In genomic region chr2:103696177-103696576, GRCm38 (mm10) we compare ENCODE assay signal across 10 mouse cellular contexts.
A peak's percentile ranks its signal among the peaks of the same experiment; 100 is the strongest.
DNase-seq lines count a peak whose midpoint lies in the region; ATAC-seq and TF ChIP-seq lines count a peak whose summit lies in the region.
"Had no signal": no experiment of that assay in that cellular context is flagged by ENCODE, and none has a peak within 500 bp of the region (broad histone marks: within the 10 kb centered on the region; RNA-seq: fewer than 3 reads in every experiment).

No protein-coding gene starts in this region.

- TF ChIP-seq CTCF in liver, adult 2 months (IDR thresholded peaks at IDR 0.05; ENCODE audit: low read depth, low read length): no peak
- no peak for TF ChIP-seq CTCF in left cerebral cortex, adult 2 months (IDR thresholded peaks at IDR 0.05)

- H3K4me2 ChIP-seq in limb, embryonic 15.5 days: no peak overlapping the region
- H3K4me2 ChIP-seq: midbrain, embryonic 13.5 days had no signal

- H3K9me3 ChIP-seq in limb, embryonic 15.5 days: no peaks in the 10 kb centered on the region
- H3K9me3 ChIP-seq: G1E; midbrain, embryonic 13.5 days had no signal

- peak; percentile 82; the same call in 1 of the 2 replicates for ATAC-seq in limb, embryonic 15.5 days (ENCODE audit: insufficient number of reproducible peaks, low FRiP score, low TSS enrichment, low read depth)
- ATAC-seq in granulocyte monocyte progenitor cell, adult 5-6 weeks (replicated peaks; ENCODE audit: poor library complexity, severe bottlenecking): no peak
- ATAC-seq: midbrain, embryonic 13.5 days had no signal

- H3K36me3 ChIP-seq in liver, adult 2 months (ENCODE audit: control insufficient read depth, insufficient read depth, low read length): 0 out of 2 replicates have a peak, but pooled peaks cover 2% of the 10 kb centered on the region
- H3K36me3 ChIP-seq in limb, embryonic 15.5 days: peaks cover 2% of the 10 kb centered on the region; the same call in 1 of the 2 replicates
- H3K36me3 ChIP-seq: G1E; midbrain, embryonic 13.5 days had no signal

- DNase-seq in liver, adult 2 months (ENCODE audit: extremely low read depth, low read depth, low spot score): peak; percentile 61
- no peak for DNase-seq in liver
- peak; percentile 67 for DNase-seq in gastrocnemius, postnatal 25 days
- DNase-seq in left cerebral cortex, adult 2 months (ENCODE audit: extremely low spot score in 1 of 2, low spot score in 2 of 2): no peak
- DNase-seq in neural tube, embryonic 10.5 days (ENCODE audit: extremely low spot score, low spot score): no peak
- DNase-seq: cerebellum, adult 9-10 months had no signal

- intact Hi-C loops in left cerebral cortex, adult 2 months (cut with DNase I): no loop called here

- no peaks in the 10 kb centered on the region for H3K4me1 ChIP-seq in liver, adult 2 months (ENCODE audit: control insufficient read depth, insufficient read depth, low read length)
- H3K4me1 ChIP-seq in limb, embryonic 15.5 days: peaks cover 38% of the 10 kb centered on the region

- no peaks in the 10 kb centered on the region for H3K79me2 ChIP-seq in liver, adult 2 months (ENCODE audit: control insufficient read depth, insufficient read depth, low read length)

- no peak overlapping the region for H3K9ac ChIP-seq in liver, adult 2 months (ENCODE audit: low read depth, low read length)
- H3K9ac ChIP-seq in limb, embryonic 15.5 days: no peak overlapping the region
- H3K9ac ChIP-seq: midbrain, embryonic 13.5 days had no signal

- H3K4me3 ChIP-seq in liver, adult 2 months (ENCODE audit: insufficient read depth, low read depth, low read length): no peak overlapping the region
- H3K4me3 ChIP-seq in limb, embryonic 15.5 days: no peak overlapping the region
- H3K4me3 ChIP-seq in left cerebral cortex, adult 2 months: no peak overlapping the region
- H3K4me3 ChIP-seq: midbrain, embryonic 13.5 days had no signal

- H3K27me3 ChIP-seq in liver, adult 2 months (ENCODE audit: control insufficient read depth, insufficient read depth, low read length): no peaks in the 10 kb centered on the region
- peaks cover 6% of the 10 kb centered on the region; the same call in 1 of the 2 replicates for H3K27me3 ChIP-seq in limb, embryonic 15.5 days

- H3K27ac ChIP-seq in liver, adult 2 months (replicated peaks; ENCODE audit: insufficient read depth, low read depth, low read length): no peak overlapping the region
- H3K27ac ChIP-seq in limb, embryonic 15.5 days: peak overlapping the region; percentile 54
- H3K27ac ChIP-seq in left cerebral cortex, adult 2 months: no peak overlapping the region
- H3K27ac ChIP-seq: midbrain, embryonic 13.5 days had no signal

- WGBS in liver, adult 2 months: 57% methylated on average over 3 of the region's 3 CpGs
- WGBS in limb, embryonic 15.5 days: 28% methylated on average over 3 of the region's 3 CpGs

- no peak for TF ChIP-seq POLR2A in liver, adult 2 months (IDR thresholded peaks at IDR 0.05; ENCODE audit: extremely low read depth, insufficient read depth, low read length)

Comparison
In these comparisons a context has a peak if more than half of its experiments do, and no peak if none do; other contexts are left out.
1. DNase-seq: peak in liver, adult 2 months (single experiment) and gastrocnemius, postnatal 25 days (single experiment); none in liver (single experiment), left cerebral cortex, adult 2 months (0 of 2) and neural tube, embryonic 10.5 days (single experiment).